Mouse (Mus musculus) neutrophil, adult 5-6 weeks (primary cell): ENCODE measurements around the gene Hba-a1. TPM values are rescaled to one million over a fixed set of nuclear protein-coding genes. Genes with fewer than 3 reads are reported as not detected.
"Not testable (repeated sequence)": the region's sequence is repeated elsewhere in the genome, so short reads cannot be mapped to it uniquely, and the experiment has no call there.

Source experiments
- ATAC-seq: fragments of 151-379, 151-347 bp; 2 replicates; pipeline ENCODE4 v1.8.0; 2017; ENCODE audit warnings: mild to moderate bottlenecking, moderate TSS enrichment; ENCODE audit not compliant: insufficient number of reproducible peaks, poor library complexity, low FRiP score, severe bottlenecking; ENCODE audit errors: extremely low read depth
- total RNA-seq: library from RNA; stranded (forward); fragments of 200-1000 nt; gene quantifications from 2 replicates; pipeline ENCODE4 v1.2.3, GENCODE M21; 2017

The Hba-a1 gene
- total RNA-seq, 1 experiment from 2014 or later: 4,153 TPM

DNA sequence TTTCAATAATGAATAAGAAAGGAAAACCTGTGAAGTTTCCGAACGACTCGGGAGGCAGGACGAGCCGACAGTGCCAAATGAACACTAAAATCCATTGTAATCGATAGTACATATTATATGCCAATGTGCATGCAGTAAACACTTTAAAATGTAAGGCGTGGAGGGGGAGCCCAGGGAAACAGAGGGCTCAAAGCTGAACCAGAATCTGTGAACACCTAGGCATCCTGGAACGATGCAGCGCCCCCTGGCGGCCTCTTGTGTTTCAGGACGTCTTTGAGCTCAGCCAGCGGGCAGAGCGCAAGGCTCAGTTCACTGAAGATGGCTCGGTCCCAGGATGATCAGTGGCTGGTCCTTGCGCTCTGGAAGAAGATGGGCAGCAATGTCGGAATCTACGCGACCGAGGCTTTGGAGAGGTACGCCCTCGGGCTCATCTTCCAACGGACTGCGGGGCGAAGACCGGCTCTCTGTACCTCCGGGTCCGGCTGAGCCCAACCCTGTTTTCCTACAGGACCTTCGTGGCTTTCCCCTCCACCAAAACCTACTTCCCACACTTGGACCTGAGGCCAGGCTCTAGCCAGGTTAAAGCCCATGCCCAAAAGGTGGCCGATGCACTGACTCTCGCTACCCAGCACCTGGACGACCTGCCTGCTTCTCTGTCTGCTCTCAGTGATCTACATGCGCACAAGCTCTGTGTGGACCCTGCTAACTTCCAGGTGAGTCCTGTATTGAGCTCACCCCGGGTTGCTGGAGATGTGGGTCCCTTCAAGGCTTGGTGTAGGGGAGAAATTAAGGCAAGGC, 3.6 kb downstream of the Hba-a1 start, which contains the start of gene Hbq1b:
Hbq1b (plus strand) TSS at position 271 of the 798 bp plus-strand sequence.
- peak; percentile 50; the same call in 1 of the 2 replicates for ATAC-seq

DNA sequence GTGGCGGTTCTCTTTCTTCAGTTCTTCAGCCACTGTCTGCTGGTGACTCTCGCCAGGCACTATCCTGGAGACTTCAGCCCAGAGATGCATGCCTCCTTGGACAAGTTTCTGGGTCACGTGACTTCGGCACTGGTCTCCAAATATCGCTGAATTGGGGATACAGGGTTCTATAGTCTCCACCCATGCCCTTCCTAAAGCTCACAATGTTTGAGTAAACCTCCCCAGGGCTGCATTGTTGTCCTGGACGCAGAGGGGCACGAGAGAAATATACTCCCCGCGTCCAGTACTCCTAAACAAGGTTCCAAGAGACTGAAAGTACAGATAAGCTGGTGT, 4.1 kb downstream of the Hba-a1 start:
- no peak for ATAC-seq

DNA sequence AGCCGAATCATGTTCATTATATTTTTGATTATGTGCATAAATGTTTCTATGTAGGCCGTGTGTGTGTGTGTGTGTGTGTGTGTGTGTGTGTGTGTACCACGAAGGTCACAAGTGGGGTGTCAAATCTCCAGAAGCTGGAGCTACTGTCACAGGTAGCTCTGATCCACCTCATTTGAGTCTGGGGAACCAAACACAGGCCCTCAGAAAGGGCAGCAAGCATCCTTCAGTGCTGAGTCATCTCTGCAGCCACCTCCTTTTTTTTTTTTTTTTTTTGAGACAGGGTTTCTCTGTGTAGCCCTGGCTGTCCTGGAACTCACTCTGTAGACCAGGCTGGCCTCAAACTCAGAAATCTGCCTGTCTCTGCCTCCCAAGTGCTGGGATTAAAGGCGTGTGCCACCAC, 9.5 kb downstream of the Hba-a1 start:
- ATAC-seq: not testable (repeated sequence)

DNA sequence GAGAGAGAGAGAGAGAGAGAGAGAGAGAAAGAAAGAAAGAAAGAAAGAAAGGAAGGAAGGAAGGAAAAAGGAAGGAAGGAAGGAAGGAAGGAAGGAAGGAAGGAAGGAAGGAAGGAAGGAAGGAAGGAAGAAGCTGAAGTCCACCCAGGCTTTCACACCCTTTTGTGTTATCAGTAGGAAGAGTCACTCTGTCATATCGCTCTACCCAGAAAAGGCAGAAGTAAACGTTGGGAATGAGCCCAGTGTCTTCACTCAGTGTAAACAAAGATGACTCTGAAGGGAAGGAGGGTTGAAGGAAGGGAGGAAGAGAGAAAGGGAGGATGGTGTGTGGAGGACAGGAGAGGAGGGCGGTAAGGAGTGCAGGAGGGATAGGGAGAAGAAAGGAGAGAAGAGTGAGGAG, 10.2 kb downstream of the Hba-a1 start:
- ATAC-seq: not testable (repeated sequence)

DNA sequence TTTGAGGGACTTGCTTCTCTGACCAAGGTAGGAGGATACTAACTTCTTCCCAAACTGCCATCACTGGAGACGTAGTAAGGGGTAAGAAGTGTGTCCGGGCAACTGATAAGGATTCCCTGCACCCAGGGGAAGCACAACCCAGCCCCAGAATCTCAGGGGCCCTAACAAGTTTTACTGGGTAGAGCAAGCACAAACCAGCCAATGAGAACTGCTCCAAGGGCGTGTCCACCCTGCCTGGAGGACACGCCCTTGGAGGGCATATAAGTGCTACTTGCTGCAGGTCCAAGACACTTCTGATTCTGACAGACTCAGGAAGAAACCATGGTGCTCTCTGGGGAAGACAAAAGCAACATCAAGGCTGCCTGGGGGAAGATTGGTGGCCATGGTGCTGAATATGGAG, 12.9 kb downstream of the Hba-a1 start, which contains the start of gene Hba-a2:
Hba-a2 (plus strand) TSS at position 287 of the 400 bp plus-strand sequence.
- not testable (repeated sequence) for ATAC-seq

DNA sequence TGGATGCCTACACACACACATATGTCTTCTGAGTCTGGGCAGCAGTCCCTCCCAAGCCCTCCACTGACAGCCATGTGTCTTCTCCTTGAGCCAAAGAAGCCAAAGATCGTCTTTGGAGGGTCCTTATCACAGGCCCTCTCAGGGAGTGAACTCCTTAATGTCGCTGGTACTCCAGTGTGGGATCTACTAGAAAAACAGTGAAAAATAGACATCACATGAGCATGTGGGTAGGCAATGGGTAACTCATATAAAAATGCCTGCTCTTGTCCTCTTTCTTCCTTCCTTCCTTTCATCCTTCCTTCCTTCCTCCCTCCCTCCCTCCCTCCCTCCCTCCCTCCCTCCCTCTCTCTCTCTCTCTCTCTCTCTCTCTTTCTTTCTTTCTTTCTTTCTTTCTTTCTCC, 14.1 kb downstream of the Hba-a1 start:
- ATAC-seq: not testable (repeated sequence)

DNA sequence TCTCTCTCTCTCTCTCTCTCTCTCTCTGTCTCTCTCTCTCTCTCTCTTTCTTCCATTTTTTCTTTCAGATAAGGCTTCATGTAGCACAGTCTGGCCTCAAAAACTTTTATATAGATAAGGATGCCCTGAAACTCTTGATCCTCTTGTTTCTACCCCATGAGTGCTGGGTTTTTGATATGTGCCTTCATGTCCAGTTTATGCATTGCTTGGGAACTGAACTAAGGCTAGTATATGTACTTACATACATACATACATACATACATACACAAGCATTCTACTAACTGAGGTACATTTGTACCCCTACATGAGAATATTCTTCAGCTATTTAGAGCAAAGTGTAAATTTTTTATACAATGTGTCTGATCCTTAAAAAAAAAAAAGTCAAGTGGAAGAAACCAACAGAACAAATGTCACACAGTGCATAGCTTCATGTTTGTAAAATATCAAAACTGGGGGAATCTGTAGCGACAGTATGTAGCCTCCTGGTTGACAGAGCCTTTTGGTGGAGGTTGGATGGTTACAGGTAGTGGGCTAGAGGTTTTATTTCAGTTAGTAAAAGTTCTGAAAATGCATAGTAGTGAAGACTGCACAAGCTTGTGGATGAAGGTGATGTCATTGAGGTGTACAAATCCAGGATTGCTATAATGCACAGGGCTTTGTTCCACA, 14.7 kb downstream of the Hba-a1 start:
- no peak for ATAC-seq

DNA sequence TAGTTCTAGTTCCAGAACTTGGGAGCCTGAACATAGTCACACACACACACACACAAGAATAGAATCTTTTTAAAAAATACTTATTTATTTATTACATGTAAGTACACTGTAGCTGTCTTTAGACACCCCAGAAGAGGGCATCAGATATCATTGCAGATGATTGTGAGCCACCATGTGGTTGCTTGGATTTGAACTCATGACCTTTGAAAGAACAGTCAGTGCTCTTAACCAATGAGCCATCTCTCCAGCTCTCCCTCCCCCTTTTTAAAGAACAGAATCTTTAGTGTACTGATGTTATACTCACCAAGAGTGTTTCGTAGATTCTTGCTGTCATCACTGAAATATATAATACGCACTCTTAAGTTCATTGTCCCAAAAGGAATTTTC, 15.2 kb downstream of the Hba-a1 start:
- no peak for ATAC-seq

DNA sequence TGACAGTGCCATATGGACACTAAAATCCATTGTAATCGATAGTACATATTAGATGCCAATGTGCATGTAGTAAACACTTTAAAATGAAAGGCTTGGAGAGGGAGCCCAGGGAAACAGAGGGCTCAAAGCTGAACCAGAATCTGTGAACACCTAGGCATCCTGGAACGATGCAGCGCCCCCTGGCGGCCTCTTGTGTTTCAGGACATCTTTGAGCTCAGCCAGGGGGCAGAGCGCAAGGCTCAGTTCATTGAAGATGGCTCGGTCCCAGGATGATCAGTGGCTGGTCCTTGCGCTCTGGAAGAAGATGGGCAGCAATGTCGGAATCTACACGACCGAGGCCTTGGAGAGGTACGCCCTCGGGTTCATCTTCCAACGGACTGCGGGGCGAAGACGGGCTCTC, 16.6 kb downstream of the Hba-a1 start, which contains the start of gene Hbq1a:
Hbq1a (plus strand) TSS at position 205 of the 400 bp plus-strand sequence.
- ATAC-seq: 0 out of 2 replicates have a peak, but pooled peaks have one; percentile 31

DNA sequence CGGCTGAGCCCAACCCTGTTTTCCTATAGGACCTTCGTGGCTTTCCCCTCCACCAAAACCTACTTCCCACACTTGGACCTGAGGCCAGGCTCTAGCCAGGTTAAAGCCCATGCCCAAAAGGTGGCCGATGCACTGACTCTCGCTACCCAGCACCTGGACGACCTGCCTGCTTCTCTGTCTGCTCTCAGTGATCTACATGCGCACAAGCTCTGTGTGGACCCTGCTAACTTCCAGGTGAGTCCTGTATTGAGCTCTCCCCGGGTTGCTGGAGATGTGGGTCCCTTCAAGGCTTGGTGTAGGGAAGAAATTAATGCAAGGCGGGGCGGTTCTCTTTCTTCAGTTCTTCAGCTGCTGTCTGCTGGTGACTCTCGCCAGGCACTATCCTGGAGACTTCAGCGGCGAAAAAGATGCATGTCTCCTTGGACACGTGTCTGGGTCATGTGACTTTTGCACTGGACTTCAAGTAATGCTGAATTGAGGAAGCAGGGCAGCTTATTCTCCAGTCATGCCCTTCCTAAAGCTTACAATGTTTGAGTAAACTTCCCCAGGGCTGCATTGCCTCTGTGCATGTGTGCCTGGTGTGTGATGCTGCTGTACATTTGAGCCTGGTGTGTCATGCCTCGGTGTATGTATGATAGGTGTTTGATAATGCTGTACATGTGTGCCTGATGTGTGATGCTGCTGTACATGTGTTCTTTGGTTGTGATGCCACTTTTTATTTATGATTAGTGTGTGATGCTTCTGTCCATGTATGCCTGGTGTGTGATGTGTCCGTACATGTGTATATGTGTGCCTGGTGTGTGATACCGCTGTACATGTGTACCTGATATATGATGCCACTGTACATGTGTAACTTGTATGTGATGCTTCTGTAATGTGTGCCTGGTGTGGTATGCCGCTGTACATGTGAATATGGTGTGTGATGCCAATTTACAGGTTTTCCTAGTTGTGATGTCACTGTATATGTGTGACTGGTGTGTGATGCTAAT, 17.3 kb downstream of the Hba-a1 start:
- no peak for ATAC-seq

DNA sequence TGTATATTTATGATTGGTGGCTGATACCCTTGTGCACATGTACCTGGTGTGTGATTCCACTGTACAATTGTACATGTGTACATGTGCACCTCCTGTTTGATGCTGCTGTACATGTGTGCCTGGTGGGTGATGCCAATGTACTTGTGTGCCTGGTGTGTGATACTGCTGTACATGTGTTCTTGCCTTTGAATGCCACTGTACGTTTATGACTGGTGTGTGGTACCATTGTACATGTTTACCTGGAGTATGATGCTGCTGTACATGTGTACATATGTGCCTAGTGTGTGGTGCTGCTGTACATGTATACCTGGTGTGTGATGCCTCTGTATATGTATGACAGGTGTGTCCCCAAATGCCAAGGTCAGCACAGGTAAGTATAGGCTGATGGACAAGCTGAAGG, 18.2 kb downstream of the Hba-a1 start:
- no peak for ATAC-seq

DNA sequence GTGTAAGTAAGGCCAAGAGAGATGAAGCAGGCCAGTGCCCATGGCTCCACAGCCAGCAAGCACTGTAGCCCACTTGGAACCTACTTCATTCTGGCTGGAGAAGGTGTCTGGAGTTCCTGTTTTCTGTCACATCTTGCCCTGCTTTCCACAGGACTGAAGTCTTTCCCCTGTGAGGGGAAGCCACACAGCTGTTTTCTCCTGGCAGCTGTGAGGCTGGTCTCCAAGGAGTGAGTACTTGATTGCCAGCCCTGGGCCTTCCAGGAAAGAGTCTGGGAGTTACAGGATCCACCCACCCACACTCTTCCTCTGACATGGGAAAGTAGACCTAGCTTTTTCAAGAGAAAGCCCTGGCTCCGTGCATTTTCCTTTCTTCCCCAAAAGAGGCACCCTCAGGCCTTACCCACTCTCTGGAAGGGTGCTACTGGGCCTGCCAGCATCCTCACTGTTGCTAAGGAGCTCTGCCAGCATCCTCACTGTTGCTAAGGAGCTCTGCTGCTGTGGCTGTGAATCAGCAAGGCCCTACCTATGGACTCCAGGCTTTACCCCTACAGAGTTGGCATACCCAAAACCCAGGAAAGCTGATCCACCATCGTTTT, 19.6 kb downstream of the Hba-a1 start:
- no peak for ATAC-seq

DNA sequence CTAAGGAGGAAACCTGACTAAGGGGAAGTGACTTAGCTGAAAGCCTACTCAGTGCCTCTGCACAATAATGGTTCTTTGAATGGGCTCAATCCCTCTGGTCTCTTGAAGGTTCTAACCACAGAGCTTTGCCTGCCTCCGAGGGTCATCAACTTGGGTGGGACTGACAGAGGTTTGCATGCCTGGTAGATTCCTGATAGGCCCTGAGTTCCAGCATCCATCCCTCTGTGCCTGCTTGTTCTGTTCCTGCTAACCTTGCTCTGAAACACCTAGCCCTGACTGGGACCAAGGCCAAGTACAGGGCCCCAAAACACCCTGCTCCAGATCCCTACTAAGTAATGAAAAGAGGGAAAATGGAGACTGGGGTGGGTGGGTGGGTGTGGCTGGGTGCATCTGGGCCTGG, 20.1 kb downstream of the Hba-a1 start:
- no peak for ATAC-seq

DNA sequence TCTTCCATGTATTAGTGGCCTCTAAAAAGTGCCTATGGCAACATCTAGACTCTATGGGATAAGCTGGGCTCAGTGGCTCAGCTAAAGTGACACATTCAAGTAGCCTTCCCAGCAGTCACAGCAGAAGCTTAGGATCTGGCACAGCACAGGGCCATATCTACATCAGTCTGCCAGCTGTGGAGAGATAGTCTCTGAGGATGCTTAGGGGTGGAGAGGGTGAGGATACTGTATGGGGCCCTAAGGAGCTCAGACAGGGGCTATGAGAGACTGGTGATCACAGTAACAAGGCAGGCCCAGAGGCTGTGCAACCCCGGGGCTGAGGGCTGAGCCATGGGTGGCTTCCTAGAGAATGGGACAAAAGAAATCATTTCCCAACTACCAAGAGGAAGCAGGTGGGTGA, 23.7 kb downstream of the Hba-a1 start:
- ATAC-seq: no peak

DNA sequence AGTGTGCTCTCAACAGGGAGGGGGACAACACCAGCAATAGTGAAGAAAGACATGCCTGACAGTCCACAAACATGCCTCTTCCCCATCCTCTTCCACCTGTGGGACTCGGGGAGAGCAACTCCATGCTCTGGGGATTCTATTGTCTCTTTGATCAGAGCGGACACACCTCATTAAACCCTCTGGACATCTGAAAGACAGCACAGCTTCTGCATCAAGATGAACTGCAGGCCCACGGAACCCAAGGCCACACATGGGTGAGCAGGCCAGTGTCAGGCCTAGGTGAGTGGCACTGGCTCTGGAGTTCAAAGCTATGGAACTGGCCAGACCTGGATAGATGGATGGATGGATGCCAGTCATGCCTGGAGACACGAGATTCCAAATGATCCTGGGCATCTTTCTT, 26.1 kb downstream of the Hba-a1 start:
- ATAC-seq: no peak

DNA sequence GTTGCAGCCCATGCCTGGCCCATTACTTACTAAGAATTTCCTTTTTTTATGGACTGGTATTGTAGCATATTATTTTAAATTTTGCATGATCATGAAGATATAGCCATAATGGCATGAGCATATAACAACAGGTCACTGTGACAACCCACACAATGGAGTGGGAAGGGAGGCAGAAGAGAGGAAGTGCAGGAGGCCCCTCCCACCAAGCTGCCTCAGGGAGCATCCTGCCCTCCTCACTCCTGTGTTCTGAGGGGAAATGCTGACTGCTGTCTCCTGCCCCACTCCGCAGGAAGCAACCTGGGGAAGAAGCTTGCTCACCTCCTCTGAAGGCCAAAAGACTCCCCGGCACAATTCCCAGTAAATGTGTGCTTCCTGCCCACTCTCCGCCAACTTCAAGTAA, 26.6 kb downstream of the Hba-a1 start:
- ATAC-seq: no peak

DNA sequence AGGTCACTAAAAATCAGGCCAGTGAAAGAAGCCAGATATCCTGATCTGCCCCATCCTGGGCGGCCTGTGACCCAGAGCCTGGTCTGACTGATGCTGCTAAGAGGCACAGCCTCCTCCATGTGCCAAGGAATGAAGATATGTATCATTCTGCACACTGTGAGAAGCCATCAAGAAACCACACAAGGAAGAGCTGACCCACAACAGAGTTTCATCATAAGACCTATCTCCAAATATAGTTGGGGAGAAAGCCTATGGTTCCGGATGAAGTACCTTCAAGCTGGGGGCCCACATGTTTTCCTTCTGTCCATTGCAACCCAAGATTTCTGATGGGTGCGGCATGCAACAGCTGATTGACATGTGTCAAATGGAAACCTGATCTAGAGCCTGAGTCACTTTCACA, 32.7 kb downstream of the Hba-a1 start:
- no peak for ATAC-seq

DNA sequence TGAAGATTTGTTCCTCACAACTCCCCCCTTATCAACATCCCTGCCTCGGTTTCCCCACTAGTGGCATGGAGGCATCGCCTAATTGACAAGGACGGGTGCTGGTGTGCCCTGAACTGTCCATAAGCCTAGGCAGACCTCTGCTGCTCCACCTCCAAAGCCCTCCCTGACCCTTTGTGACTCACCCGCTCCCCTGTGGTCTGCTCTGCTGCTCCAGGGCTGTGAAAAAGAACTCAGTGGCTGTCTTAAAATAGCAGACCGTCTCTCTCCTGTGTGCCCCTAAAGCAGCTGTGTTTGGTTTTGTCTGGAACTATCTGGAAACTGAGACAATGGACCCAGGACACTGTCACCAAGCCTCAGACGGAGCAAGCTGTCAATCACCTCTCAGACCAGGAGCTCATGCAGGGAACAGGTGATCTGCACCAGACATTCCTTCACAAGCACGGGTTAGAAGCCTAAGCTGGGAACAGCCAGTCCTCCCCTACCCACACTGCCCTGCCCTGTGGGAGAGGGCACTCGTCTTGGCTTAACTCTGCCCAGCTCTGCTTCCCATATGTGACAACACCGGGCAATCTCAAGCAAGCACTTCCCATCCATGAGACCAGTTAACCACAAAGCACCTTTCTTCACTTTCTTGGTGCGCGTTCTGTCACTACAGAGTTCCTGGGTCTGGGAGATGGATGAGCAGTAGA, 37.3 kb downstream of the Hba-a1 start:
- ATAC-seq: no peak
